Mouse (Mus musculus): ENCODE measurements at regions not wholly inside any gene's neighbourhood (a gene's known extent, or its start where the extent isn't known, plus 50 kb on each side); places are given as distances from the start of the nearest gene placed in this dataset.
A peak's percentile ranks its signal among the peaks of the same experiment; 100 is the strongest.

DNA sequence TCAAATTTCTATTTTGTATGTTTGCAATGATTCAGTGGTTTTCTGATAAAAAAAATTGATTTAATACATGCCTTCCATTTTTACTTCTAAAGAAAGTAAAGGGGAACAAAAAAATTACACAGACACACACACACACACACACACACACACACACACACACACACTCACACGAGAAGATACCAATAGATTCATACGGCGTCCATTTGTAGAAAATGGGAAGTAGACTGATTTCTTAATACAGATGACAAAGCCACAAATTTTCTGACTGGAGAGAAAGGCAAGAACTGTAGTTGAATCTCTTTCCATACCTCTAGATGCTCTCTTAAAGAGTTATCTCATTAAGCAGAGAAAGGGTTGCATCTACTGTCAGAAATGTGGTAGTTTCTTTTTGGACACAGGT, 424.9 kb upstream of the Dcn start:
- DNase-seq (ENCODE audit: low read depth, low spot score), result no peak

DNA sequence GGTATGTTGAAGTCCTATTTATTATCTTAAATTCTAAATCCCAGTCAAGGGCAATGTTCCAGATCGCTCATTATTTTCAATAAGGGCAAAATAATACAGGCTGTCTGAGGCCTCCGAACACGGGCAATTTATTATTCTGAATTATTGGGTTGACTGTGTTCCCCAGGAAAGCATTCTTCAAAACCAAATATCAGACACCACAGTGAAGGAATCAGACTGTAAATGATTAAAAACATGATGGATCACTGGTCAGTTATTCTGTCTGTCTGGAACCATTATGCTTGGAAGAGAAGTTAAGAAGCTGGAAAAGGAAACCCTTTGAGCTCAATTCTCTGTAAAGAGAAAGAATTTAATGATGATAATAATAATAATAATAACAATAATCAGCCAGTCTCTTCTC, 417.4 kb upstream of the Dcn start:
- no peak for DNase-seq (ENCODE audit: low read depth, low spot score)

DNA sequence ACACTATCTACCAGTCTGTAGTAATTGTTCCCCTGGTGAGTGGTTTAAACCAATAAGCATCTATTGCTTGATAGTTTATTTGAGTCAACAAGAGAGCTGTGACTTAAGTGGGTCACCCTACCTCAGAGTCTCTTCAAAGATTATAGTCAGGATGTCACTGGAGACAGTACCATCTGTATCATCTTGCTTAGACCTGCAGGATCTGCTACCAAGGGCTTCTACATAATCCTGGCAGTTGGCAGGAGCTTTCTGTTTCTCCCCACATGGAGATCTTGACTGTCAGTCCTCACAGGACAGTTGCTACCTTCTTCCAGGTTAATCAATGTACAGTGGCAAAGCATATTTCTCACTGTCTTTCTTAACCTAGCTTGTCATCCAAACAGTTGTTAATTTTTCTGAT, 414.9 kb upstream of the Dcn start:
- DNase-seq (ENCODE audit: low read depth, low spot score), result no peak

DNA sequence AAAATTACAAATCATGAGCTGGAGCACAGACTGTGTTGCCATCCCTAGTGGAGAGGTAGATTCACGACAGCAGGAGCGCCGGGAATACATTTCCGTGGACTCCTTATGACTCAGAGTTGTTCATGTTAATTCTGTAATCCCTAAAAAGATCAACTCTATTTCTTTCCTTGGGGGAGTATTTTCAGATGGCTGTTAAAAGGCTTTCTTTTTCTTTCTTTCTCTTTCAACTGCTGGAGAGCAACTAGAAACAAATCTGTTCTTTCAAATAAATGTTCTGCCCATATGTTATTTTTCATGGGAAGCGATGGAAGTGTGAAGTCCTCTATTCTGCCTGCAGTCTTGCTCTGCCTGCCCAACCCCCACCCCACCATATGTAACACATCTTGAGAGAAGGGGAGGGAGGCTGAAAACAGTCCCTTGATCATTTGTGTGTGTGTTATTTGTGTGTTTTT, 401.4 kb upstream of the Dcn start:
- DNase-seq (ENCODE audit: low read depth, low spot score), result no peak

DNA sequence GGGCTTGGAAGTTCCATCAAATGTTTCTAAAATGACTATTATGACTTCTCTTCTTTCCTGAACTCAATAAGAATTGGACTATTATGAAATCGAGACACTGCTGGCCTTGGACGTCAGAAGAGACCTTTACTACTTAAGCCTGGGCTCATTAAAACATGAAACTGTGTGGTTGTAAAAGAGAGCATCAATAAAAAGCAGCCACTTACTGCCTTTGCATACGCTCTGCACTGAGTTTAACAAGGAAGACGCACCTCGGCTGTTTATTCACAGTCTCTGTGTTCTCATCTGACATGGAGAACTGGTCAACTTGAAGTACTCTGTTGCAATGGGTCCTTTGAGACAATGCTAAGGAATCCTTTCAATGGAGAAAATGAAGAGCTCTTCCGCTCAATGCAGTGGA, 399.8 kb upstream of the Dcn start:
- no peak for DNase-seq (ENCODE audit: low read depth, low spot score)

DNA sequence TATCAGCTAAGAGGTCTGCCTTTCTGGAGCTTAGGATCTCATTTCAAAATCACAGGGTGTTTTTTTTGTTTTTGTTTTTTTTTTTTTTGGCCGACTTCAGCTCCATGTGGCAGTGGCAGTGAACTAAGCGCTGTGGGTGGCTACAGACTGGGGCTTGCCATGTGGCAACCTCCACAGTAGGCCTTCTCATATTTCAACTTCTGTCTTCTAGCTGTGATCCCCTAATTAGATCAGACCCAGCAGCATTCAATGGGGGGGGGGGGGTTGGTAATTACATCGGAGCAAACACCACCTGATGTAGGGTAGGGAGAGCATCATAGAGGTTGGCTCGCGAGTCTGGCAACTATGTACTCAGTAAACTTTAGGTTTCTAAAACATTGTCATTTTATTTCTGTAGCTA, 392.1 kb upstream of the Dcn start:
- no peak for DNase-seq (ENCODE audit: low read depth, low spot score)

DNA sequence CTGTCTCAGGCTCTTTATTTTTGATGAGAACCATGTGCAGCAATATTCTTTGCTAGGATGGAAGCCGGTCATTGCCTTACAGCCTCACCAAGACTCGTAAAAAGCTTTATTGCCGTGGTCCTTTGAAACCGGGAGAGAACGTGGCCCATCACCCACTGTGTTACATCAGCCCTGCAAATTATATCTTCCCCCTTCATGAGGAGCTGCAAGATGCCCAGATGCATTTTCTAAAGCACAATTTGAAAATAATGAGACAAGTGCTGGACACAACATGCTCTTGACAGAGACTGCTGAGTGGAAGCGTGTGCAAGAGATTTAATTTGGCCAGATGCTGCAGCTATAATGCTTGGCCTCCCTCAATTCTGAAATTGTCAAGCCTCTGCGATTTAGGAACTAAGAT, 389.2 kb upstream of the Dcn start:
- no peak for DNase-seq (ENCODE audit: low read depth, low spot score)

DNA sequence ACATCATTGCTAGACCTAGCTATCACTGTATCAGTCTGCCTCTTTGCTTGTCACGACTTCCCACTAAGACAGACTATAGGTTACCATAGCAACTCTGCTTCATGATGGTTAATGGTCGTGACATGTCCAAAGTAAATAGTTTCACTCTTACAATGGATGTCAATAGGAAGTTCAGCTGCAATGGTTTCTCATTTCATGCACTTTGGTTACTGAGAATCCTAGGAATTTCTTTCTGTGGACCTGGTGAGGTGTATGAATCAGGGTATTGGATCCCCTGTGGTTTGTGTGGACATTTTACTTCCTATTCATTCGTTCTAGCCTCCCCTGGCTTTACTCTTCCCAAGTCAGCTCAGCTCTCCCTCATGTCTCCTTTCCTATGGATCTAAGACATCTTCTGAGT, 385.5 kb upstream of the Dcn start:
- DNase-seq (ENCODE audit: low read depth, low spot score), result peak; percentile 6

DNA sequence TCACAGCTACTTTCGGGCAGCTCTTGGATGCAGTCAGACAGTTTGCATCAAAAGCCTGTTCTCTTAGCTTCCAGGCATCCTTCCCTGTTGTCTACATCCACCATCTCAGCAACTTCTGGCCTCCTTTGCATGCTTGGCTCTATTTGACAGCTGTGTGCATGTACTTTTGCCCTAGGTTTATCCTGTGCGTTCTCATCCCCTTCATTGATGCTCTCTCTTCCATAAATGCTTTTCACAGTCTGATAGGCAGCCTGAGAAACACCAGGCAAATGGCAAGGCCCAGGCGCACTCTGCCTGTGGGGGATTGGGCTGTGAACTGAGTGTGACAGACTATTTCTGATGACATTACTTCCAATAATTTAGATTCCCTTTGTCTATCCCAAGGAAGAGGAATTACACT, 364.9 kb upstream of the Dcn start:
- no peak for DNase-seq (ENCODE audit: low read depth, low spot score)

DNA sequence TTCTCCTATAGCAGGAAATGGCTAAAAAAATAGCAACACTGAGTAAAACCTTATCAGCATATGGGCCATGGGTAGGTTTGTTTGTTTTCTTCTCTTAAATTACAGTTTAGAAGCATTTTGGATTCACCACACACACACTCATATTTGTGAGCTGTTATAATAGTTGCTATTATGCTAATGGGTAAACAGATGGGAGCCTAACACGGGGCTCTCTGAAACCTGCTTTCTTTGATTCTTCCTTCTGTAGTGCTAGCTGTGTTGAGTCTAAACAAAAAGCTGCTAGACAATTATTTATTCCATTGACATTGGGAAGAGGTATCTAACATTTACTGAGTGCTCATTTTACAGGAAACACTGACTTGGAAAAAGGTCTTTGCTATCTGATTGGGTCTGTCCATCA, 356.7 kb upstream of the Dcn start:
- DNase-seq (ENCODE audit: low read depth, low spot score), result no peak

DNA sequence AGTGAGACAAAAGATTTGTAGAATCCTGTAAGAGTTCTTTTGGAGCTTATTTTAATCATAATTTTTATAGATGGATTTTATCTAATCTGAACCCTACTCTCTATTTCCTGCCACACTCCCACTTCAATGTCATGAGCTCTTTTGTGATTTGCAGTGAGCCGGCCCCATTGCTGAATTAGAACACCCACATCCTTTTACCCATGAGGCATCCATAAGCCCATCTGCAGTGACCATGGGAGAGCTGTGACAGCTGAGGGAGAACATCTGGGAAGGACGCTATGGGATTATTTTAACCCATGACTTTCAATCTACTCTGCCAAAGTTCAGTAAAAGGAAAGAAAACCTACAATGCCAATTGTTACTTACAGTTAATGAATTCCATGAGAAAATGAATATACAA, 337.8 kb upstream of the Dcn start:
- no peak for DNase-seq (ENCODE audit: low read depth, low spot score)

DNA sequence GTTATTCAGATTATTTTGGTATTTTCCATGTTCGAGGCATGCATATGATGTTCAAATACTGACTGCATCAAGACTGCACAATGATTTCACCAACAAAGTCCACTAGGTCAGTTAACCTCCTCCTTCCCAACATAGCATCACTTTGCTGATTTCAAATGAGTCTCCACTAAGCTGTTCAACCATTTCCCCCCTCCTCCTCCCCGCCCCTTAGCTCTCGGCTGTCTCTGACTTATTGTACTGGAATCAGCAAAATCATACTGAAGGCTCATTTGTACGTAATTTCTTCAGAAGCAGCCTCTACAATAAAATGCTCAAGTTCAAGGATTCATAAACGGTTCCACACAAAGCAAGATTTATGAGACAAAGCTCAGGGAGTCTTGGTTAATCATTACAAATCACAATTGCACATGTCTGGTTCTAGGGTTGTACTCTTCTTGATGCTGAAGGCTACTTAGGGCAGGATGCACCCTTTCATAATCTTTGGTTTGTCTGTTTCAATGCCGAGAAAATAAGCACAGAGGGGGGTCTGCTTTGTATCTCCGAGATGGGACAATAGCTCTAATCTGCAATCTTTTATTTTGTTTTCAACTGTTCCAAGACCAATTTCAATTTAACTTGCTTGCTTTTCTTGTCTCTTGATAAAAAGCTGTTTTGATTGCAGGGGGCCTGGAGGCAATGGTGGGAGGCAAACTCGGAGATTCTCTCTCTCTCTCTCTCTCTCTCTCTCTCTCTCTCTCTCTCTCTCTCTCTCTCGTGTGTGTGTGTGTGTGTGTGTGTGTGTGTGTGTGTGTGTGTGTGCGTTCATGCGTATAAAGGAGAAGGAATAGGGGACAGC, 320.6 kb upstream of the Dcn start:
- DNase-seq (ENCODE audit: low read depth, low spot score), result peak; percentile 3

DNA sequence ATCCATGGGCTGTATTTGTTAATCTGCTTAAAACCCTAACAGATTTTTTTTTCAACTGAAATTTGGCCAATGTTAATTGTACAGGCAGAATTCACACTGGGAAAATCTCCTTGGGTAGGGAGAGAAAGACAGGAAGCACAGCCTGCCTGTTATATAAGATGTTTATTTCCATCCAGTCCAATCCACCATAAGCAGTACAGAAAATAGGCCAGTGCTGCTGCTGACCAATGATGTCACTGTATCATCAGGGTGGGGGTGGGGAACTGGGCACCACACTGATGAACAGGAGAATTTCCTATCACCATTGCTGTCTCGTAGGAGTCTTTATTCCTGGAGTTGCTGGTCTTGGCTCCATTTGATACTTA, 320.0 kb upstream of the Dcn start:
- no peak for DNase-seq (ENCODE audit: low read depth, low spot score)

DNA sequence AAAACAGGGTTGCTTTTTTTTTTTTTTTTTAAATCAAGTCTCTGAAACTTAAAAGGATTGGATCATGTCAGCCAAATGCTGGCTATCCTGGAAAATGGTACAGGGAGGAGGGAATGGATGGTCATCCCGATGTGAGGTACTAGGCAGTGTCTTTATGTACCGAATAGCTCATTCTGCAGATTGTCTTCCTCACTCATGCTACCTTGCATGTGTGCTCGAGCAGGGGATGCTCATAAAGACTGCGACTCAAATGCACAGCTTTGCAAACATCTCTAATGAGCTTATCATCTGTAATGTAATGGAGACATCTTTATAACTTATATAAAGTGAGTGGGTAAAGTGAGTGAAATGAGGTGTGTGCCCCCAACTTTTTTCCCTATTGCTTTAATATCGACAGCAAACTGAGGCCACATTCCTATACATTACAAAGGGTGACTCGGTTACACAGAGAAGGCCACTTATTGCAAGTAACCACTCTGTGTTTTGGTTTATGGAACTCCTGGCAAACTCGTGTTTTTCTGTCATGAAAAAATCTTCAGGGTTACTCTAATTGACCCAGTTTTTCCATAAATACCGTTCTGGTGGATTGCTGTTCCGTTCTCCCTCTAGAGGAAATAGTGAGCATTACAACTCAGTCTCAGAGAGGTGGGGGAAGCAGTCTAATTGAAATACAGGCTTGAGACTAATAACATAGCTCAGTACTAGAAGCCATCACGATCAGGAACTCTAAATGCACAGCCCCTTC, 319.4 kb upstream of the Dcn start:
- peak; percentile 39 for DNase-seq (ENCODE audit: low read depth, low spot score)

DNA sequence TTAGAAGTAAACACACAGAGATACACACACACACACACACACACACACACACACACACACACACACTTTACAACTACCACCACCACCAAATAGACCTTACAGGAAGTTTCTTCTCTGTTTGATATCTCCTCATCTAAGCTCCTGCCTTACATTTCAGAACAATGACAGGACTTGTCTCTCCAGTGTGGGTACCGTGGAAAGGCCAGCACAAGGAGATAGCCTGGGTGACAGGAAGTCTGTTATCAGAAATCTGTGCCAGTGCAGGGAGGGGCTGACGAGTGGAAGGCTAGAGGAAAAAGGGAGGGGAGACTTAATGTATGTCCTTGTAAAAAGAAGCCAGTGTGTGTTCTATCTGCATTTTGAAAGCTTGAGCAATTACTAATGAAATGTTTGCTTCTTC, 318.5 kb upstream of the Dcn start:
- DNase-seq (ENCODE audit: low read depth, low spot score), result no peak

DNA sequence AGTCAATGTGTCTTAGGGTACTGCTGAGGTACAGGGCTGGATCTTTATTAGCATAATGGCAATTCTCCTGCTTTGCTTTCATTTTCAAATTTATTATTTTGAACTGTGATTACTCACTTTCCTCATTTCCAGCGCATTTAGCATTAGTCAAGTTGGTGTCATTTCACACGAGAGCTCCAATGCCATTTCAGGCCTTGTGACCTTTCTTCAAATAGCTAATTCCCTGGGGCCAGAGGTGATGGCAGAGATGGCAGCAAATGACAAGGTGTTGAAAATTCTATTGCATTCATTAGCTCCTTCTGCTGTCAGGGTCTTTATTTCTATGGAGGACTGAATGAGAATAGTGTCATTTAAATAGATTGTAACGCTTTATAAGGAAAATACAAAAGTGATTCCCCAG, 300.9 kb upstream of the Dcn start:
- DNase-seq (ENCODE audit: low read depth, low spot score), result no peak

DNA sequence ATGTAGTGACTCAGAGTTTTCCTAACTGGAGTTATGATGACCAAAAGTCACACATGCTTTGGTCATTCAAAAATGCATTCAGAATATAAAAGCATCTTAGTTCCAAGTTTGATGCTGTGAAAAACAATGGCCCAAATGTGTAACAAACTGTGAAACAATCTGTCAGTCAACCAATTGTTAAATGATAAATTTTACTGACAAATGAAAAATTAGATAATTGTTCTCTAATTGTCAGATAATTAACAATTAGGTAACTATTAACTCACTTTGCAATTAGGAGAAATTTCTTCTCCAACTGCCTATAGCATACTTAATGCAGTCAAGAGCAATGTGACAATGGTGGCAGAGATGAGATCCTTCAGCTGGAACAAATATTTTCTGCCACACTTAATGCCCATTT, 289.7 kb upstream of the Dcn start:
- DNase-seq (ENCODE audit: low read depth, low spot score), result no peak

DNA sequence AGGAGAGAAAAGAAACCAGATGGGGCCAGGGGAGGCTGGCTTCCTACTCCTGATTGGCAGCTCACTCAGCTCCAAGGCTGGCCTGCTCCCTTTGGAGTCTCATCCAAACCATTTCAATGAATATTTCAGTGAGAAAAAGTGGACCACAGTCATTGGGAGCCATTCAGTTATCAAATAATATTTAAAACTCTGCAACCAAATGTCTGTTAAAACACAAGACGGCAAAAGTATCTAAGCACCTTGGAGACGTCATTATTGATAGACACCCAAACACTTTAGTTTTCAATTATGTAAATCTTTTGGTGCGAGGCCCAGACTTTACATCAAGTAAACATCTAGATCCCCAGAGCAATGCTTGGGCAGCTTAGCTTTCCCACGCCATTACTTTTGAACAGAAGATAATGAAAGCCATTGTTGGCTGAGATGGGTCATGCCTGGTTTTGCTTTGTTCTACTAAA, 268.1 kb upstream of the Dcn start:
- no peak for DNase-seq (ENCODE audit: low read depth, low spot score)

DNA sequence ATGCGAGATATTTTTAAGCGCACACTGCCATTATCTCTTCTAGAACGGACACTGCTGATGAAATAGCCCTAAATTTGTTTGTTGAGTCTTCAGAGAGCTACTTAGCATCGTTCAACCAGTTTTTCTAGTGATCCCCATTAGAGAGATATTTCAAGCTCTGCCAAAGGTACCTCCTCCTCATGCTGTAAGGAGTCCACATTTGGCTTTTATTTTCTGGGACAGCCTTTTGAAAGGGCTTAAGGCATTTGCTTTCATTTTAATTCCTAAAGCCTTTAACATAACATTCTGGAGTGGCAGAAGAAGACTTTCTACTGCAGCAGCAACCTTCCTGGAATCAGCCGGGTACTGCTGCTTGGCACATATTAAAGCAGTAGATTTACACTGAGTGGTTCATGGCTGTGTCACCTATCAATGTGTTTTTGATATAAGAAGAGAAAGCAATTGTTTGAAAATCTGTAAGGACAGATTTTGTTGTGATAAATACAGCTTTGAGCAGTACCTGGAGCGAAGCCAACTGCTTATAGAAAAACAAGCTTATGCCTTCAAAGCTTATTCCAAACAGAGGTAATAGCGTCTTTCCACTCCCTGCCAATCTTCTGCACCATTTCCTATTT, 267.5 kb upstream of the Dcn start:
- DNase-seq (ENCODE audit: low read depth, low spot score), result no peak

DNA sequence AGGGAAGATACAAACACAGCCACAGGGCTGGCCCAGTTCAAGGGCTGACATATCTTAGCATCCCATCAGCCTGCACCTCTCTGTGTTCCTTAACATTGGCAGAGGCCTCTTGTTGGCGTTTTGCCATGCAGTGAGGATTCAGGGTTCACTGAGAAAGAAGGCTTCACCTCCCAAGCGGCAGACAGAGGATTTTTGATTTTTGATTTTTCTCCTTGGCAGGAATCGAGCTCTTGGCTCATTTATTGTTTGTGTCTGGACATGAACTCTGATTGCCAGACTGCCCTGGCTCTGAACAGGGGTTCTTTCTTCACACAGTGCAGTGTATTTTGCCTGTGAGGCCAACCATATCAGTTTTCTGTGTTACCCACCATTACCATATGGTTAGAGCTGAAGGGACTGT, 259.9 kb upstream of the Dcn start:
- no peak for DNase-seq (ENCODE audit: low read depth, low spot score)

DNA sequence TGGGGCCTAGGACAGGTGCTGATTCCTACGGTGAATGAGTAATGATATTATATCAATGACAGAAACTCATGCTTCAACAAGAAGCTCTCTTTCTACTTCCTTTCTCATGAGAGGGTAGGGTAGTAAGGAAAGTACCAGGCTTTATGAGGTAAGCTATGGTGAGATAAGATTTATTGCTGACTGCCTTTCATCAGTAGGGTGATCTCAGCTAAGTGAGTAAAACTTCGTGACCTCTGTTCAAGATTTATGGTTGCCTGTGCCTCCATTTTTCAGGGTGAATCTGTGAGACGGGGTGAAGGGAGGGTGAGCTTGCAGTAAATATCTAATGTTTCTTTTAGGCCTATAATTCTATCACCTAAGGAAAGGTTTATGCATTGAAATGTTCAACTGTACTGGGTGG, 259.0 kb upstream of the Dcn start:
- DNase-seq (ENCODE audit: low read depth, low spot score), result no peak

DNA sequence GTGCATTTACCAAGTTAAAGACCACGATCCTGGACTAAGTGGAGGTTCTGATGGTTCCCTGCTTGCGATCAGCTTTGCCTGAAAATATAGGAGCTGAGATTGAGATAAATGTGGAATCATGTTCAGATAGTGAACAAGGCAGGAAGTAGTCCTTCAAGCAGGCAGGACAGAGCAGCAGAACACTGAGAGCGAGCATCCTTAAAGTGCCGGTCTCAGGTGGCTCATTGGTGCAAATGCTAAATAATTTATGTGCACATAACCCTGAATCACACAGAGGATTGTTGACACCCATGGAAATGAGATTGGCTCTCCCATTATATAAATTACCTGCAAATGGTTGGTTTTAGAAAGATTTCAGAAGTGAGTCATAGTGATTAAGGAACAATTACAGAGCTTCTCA, 243.8 kb upstream of the Dcn start:
- DNase-seq (ENCODE audit: low read depth, low spot score), result no peak

DNA sequence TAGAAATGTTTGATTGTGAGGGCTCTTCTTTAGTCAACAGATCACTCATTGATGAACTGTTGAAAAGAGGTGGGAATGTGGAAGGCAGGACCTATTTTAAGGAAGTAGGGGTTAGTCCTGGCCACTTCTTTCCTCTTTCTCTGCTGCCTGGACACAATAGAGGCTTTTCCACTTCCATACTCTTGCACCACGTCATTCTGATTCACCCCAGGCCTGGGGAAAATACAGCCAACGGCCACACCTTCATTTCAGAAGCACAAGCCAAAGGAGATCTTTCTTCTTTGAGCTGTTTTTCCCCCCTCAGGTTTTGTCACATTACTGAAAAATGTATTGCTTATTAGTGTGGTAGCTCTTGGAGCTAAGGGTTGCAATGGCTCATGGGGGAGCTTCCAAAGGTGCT, 237.9 kb upstream of the Dcn start:
- DNase-seq (ENCODE audit: low read depth, low spot score), result no peak
